Mouse (Mus musculus) forebrain, postnatal 0 days (tissue): ENCODE data around the gene Bicdl1. TPM values are rescaled to one million over a fixed set of nuclear protein-coding genes. Genes with fewer than 3 reads are reported as not detected.

Experiments used
- ATAC-seq: fragments of 200-750 bp; cut with Nextera tagmentation; 2 replicates; pipeline ENCODE4 v1.8.0; 2017; ENCODE audit warnings: mild to moderate bottlenecking, moderate library complexity
- DNase-seq: peaks from one replicate; pipeline ENCODE4 v3.0.0-alpha.2; 2015
- H3K27ac ChIP-seq: fragments of 300-500 bp; sonication (generic); 2 replicates; pipeline ENCODE4 v1.5.1; 2014; ENCODE audit warnings: low read depth, mild to moderate bottlenecking, antibody characterized with exemption, low read length, moderate library complexity, mixed read lengths
- H3K27me3 ChIP-seq: fragments of 300-500 bp; sonication (generic); 2 replicates; pipeline ENCODE4 v1.6.1; 2014; ENCODE audit warnings: mild to moderate bottlenecking, low read length, mixed read lengths; ENCODE audit not compliant: insufficient read depth
- H3K36me3 ChIP-seq: fragments of 300-500 bp; sonication (generic); 2 replicates; pipeline ENCODE4 v1.6.1; 2014; ENCODE audit warnings: mild to moderate bottlenecking, moderate library complexity; ENCODE audit not compliant: insufficient read depth
- H3K4me1 ChIP-seq: fragments of 300-500 bp; sonication (generic); 2 replicates; pipeline ENCODE4 v1.6.1; 2014; ENCODE audit warnings: antibody characterized with exemption; ENCODE audit not compliant: insufficient read depth
- H3K4me2 ChIP-seq: fragments of 300-500 bp; sonication (generic); 2 replicates; pipeline ENCODE4 v1.6.1; 2014; ENCODE audit warnings: low read depth, mild to moderate bottlenecking, moderate library complexity
- H3K4me3 ChIP-seq: fragments of 300-500 bp; sonication (generic); 2 replicates; pipeline ENCODE4 v1.5.1; 2014; ENCODE audit warnings: low read depth, low read length, mixed read lengths
- H3K9ac ChIP-seq: fragments of 300-500 bp; sonication (generic); 2 replicates; pipeline ENCODE4 v1.6.1; 2014; ENCODE audit warnings: mild to moderate bottlenecking
- H3K9me3 ChIP-seq: fragments of 300-500 bp; sonication (generic); 2 replicates; pipeline ENCODE4 v1.6.1; 2016; ENCODE audit warnings: low read length
- CTCF ChIP-seq: sonication (generic); IDR thresholded peaks from 2 replicates; pipeline ENCODE4 v1.5.1; 2016; ENCODE audit warnings: antibody characterized with exemption, control low read depth, low read depth
- WGBS: fragments of 180-500 bp; shearing (Covaris S2); extraction: QIAGEN DNeasy Blood & Tissue Kit; methylation state at CpG from one replicate; pipeline ENCODE4 v1.1.7; 2014; 5-methylcytosine and 5-hydroxymethylcytosine counted together
- polyA plus RNA-seq: library from polyadenylated mRNA; unstranded; fragments of >200 nt; fragmentation: Nextera tagmentation; extraction: Ambion mirVana; gene quantifications from 2 replicates; pipeline ENCODE4 v1.2.1, GENCODE M21; 2015
- total RNA-seq: library from RNA; depleted of rRNA; stranded (reverse); fragments of >200 nt; gene quantifications from 2 replicates; pipeline ENCODE4 v1.2.3, GENCODE M21; 2014

The Bicdl1 gene
- total and polyA plus RNA-seq, 2 experiments from 2014 or later: 27.6 to 184 TPM

- no peaks in the 10 kb centered on the region for H3K4me1 ChIP-seq
- no peak for TF ChIP-seq CTCF
- H3K27ac ChIP-seq: no peak overlapping the region
- WGBS: 65% methylated on average over 3 of the region's 3 CpGs
- no peak overlapping the region for H3K9ac ChIP-seq
- H3K9me3 ChIP-seq: no peaks in the 10 kb centered on the region
- no peak for DNase-seq
- no peak for ATAC-seq
- no peaks in the 10 kb centered on the region for H3K36me3 ChIP-seq
- H3K27me3 ChIP-seq: no peaks in the 10 kb centered on the region
- H3K4me2 ChIP-seq: no peak overlapping the region
- H3K4me3 ChIP-seq: no peak overlapping the region
Observed at GRCm38 (mm10) chr5:115701981-115702380, 29.4 kb downstream of the Bicdl1 start.

- no peaks in the 10 kb centered on the region for H3K36me3 ChIP-seq
- DNase-seq (no peak), ATAC-seq (no peak)
- no peak overlapping the region for H3K27ac ChIP-seq
- TF ChIP-seq CTCF: no peak
- no peak overlapping the region for H3K4me3 ChIP-seq
- WGBS: 83% methylated on average over 4 of the region's 4 CpGs
- no peaks in the 10 kb centered on the region for H3K4me1 ChIP-seq
- H3K9me3 ChIP-seq: no peaks in the 10 kb centered on the region
- no peaks in the 10 kb centered on the region for H3K27me3 ChIP-seq
- no peak overlapping the region for H3K4me2 ChIP-seq
- no peak overlapping the region for H3K9ac ChIP-seq
Observed at GRCm38 (mm10) chr5:115701215-115701614, 30.2 kb downstream of the Bicdl1 start.

GRCm38 (mm10) chr5:115696811-115697210 lies 34.6 kb downstream of the Bicdl1 start:
- no peak overlapping the region for H3K27ac ChIP-seq
- WGBS: 88% methylated on average over 5 of the region's 5 CpGs
- H3K4me3 ChIP-seq: no peak overlapping the region
- no peak for ATAC-seq
- H3K4me1 ChIP-seq: no peaks in the 10 kb centered on the region
- H3K4me2 ChIP-seq: no peak overlapping the region
- no peak for TF ChIP-seq CTCF
- DNase-seq: no peak
- H3K9me3 ChIP-seq: no peaks in the 10 kb centered on the region
- H3K27me3 ChIP-seq: no peaks in the 10 kb centered on the region
- H3K36me3 ChIP-seq: no peaks in the 10 kb centered on the region
- no peak overlapping the region for H3K9ac ChIP-seq

GRCm38 (mm10) chr5:115695191-115695770 lies 36.1 kb downstream of the Bicdl1 start:
- Histone ChIP-seq H3K9ac (no peak overlapping the region), H3K27me3 (no peaks in the 10 kb centered on the region), H3K9me3 (no peaks in the 10 kb centered on the region), H3K36me3 (no peaks in the 10 kb centered on the region), H3K4me2 (no peak overlapping the region), H3K27ac (no peak overlapping the region), H3K4me3 (no peak overlapping the region), H3K4me1 (no peaks in the 10 kb centered on the region)
- WGBS: 46% methylated on average over 6 of the region's 6 CpGs
- no peak for ATAC-seq
- no peak for TF ChIP-seq CTCF
- DNase-seq: no peak

GRCm38 (mm10) chr5:115693271-115693670 lies 38.1 kb downstream of the Bicdl1 start:
- no peak for TF ChIP-seq CTCF
- no peak overlapping the region for H3K9ac ChIP-seq
- no peak overlapping the region for H3K4me2 ChIP-seq
- no peak overlapping the region for H3K27ac ChIP-seq
- H3K27me3 ChIP-seq: no peaks in the 10 kb centered on the region
- H3K36me3 ChIP-seq: no peaks in the 10 kb centered on the region
- 56% methylated on average over 3 of the region's 3 CpGs for WGBS
- no peak overlapping the region for H3K4me3 ChIP-seq
- DNase-seq (no peak), ATAC-seq (no peak)
- H3K9me3 ChIP-seq: no peaks in the 10 kb centered on the region
- no peaks in the 10 kb centered on the region for H3K4me1 ChIP-seq

GRCm38 (mm10) chr5:115686716-115687115 lies 44.7 kb downstream of the Bicdl1 start:
- Histone ChIP-seq H3K36me3 (no peaks in the 10 kb centered on the region), H3K9me3 (no peaks in the 10 kb centered on the region), H3K9ac (no peak overlapping the region), H3K4me2 (no peak overlapping the region), H3K4me3 (no peak overlapping the region), H3K27me3 (no peaks in the 10 kb centered on the region), H3K4me1 (no peaks in the 10 kb centered on the region), H3K27ac (no peak overlapping the region)
- TF ChIP-seq CTCF: no peak
- DNase-seq (no peak), ATAC-seq (no peak)
- WGBS: 45% methylated on average over 7 of the region's 7 CpGs

- ATAC-seq (no peak), DNase-seq (no peak)
- H3K27ac ChIP-seq: no peak overlapping the region
- H3K9me3 ChIP-seq: no peaks in the 10 kb centered on the region
- 90% methylated on average over 10 of the region's 10 CpGs for WGBS
- no peak overlapping the region for H3K4me2 ChIP-seq
- H3K27me3 ChIP-seq: no peaks in the 10 kb centered on the region
- H3K4me1 ChIP-seq: no peaks in the 10 kb centered on the region
- no peak for TF ChIP-seq CTCF
- no peaks in the 10 kb centered on the region for H3K36me3 ChIP-seq
- H3K9ac ChIP-seq: no peak overlapping the region
- no peak overlapping the region for H3K4me3 ChIP-seq
Observed at GRCm38 (mm10) chr5:115685126-115685525, 46.3 kb downstream of the Bicdl1 start.
